Mouse (Mus musculus): ENCODE measurements at regions not wholly inside any gene's neighbourhood (a gene's known extent, or its start where the extent isn't known, plus 50 kb on each side); places are given as distances from the start of the nearest gene placed in this dataset.

DNA sequence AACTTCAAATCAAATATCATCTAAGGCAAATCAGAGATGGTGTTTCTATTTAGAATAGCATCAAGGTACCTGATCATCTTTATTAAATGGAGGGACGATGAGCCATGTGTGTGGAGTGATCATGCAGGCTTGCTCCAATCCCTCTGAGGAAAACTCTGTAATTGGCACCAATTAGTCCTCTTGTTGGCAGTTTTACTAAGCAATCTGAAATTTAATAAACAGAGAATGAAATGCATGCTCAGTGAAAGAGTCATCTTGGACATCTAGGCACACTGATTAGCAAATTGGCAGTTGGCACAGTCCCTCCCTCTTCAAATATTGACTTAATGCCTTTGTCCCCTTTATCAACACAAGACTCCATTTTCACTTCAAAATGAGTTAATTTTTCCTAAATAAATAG lies 951.6 kb downstream of the Robo1 start:
- TF ChIP-seq POLR2A (IDR thresholded peaks at IDR 0.05; ENCODE audit: extremely low read depth, insufficient read depth, low read length): no peak
- no peak for TF ChIP-seq CTCF (IDR thresholded peaks at IDR 0.05; ENCODE audit: extremely low read depth, insufficient read depth, low read length)

Data from cortical plate, adult 2 months (tissue).